Mouse (Mus musculus) heart, embryonic 14.5 days (tissue): ENCODE data around the gene Srsf3. TPM values are rescaled to one million over a fixed set of nuclear protein-coding genes. Genes with fewer than 3 reads are reported as not detected.
"Not testable (repeated sequence)": the region's sequence is repeated elsewhere in the genome, so short reads cannot be mapped to it uniquely, and the experiment has no call there.

Source experiments
- ATAC-seq: fragments of 200-750 bp; cut with Nextera tagmentation; 2 replicates; pipeline ENCODE4 v1.8.0; 2017; ENCODE audit warnings: low read depth, moderate TSS enrichment; ENCODE audit not compliant: insufficient number of reproducible peaks, insufficient read depth, low FRiP score
- H3K27ac ChIP-seq, 2 experiments: fragments of 200-500 bp in 1 of 2; fragments of 300-500 bp in 1 of 2; sonication (generic) in 1 of 2; replicated peaks in 1 of 2; 2 replicates each; pipeline ENCODE4 v1.5.1; 2012 to 2014; ENCODE audit warnings: low read depth in 2 of 2, low read length in 2 of 2, control low read depth in 1 of 2, mild to moderate bottlenecking in 1 of 2, mixed read lengths in 1 of 2; ENCODE audit not compliant: control insufficient read depth in 1 of 2, insufficient read depth in 1 of 2
- H3K27me3 ChIP-seq: fragments of 300-500 bp; sonication (generic); 2 replicates; pipeline ENCODE4 v1.6.1; 2014; ENCODE audit warnings: mild to moderate bottlenecking, low read length, control low read depth; ENCODE audit not compliant: control insufficient read depth, insufficient read depth
- H3K36me3 ChIP-seq: fragments of 300-500 bp; sonication (generic); 2 replicates; pipeline ENCODE4 v1.6.1; 2014; ENCODE audit warnings: mild to moderate bottlenecking, control low read depth, low read length, mixed read lengths; ENCODE audit not compliant: control insufficient read depth, insufficient read depth
- H3K4me1 ChIP-seq, 2 experiments: fragments of 200-500 bp in 1 of 2; fragments of 300-500 bp in 1 of 2; sonication (generic) in 1 of 2; 2 replicates each; pipeline ENCODE4 v1.6.1; 2012 to 2014; ENCODE audit warnings: low read length in 2 of 2, control low read depth in 1 of 2, mixed read lengths in 1 of 2; ENCODE audit not compliant: control insufficient read depth in 2 of 2, insufficient read depth in 2 of 2
- H3K4me2 ChIP-seq: fragments of 300-500 bp; sonication (generic); 2 replicates; pipeline ENCODE4 v1.6.1; 2014; ENCODE audit warnings: mild to moderate bottlenecking, low read length
- H3K4me3 ChIP-seq, 2 experiments: fragments of 200-500 bp in 1 of 2; fragments of 300-500 bp in 1 of 2; sonication (generic) in 1 of 2; 2 replicates each; pipeline ENCODE4 v1.5.1; 2012 to 2014; ENCODE audit warnings: low read length in 2 of 2, mild to moderate bottlenecking in 2 of 2, control low read depth in 1 of 2, low read depth in 1 of 2, moderate library complexity in 1 of 2; ENCODE audit not compliant: control insufficient read depth in 1 of 2, insufficient read depth in 1 of 2
- H3K9ac ChIP-seq: fragments of 300-500 bp; sonication (generic); 2 replicates; pipeline ENCODE4 v1.6.1; 2014; ENCODE audit warnings: mild to moderate bottlenecking, low read length
- H3K9me3 ChIP-seq: fragments of 300-500 bp; sonication (generic); 2 replicates; pipeline ENCODE4 v1.6.1; 2016; ENCODE audit warnings: low read length, control low read depth; ENCODE audit not compliant: control insufficient read depth
- WGBS: fragments of 180-500 bp; shearing (Covaris S2); extraction: QIAGEN DNeasy Blood & Tissue Kit; methylation state at CpG from one replicate; pipeline ENCODE4 v1.1.7; 2014; 5-methylcytosine and 5-hydroxymethylcytosine counted together
- polyA plus RNA-seq: library from polyadenylated mRNA; unstranded; fragments of >200 nt; fragmentation: Nextera tagmentation; extraction: Ambion mirVana; gene quantifications from 2 replicates; pipeline ENCODE4 v1.2.1, GENCODE M21; 2014

Srsf3 gene
- polyA plus RNA-seq, 1 experiment from 2014 or later, result 340 TPM

DNA sequence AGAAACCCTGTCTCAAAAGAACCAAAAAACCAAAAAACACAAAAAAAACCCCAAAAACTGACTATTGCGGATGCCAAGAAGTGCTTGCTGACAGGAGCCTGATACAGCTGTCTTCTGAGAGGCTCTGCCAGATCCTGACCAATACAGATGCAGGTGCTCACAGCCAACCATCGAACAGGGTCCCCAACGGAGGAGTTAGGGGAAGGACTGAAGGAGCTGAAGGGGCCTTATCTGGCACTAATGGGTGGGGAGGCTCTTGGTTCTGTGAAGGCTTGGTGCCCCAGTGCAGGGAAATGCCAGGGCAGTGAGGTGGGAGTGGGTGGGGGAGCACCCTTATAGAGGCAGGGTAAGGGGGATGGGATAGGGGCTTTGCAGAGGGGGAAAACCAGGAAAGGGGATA, 35.0 kb downstream of the Srsf3 start:
- H3K9ac ChIP-seq, H3K27me3 ChIP-seq, H3K36me3 ChIP-seq, H3K4me2 ChIP-seq, H3K27ac ChIP-seq, H3K4me3 ChIP-seq, H3K9me3 ChIP-seq, ATAC-seq: not testable (repeated sequence)
- WGBS, result 75% methylated on average over 3 of the region's 3 CpGs
- peaks cover 20 to 31% of the 10 kb centered on the region in 2 experiments for H3K4me1 ChIP-seq

- no peak overlapping the region for H3K4me3 ChIP-seq
- H3K4me2 ChIP-seq, result no peak overlapping the region
- no peak overlapping the region for H3K9ac ChIP-seq
- no peaks in the 10 kb centered on the region for H3K36me3 ChIP-seq
- H3K27ac ChIP-seq, result no peak overlapping the region
- 54% methylated on average over 5 of the region's 5 CpGs for WGBS
- peaks cover 19 to 31% of the 10 kb centered on the region in 2 experiments for H3K4me1 ChIP-seq
- no peaks in the 10 kb centered on the region for H3K27me3 ChIP-seq
- no peak for ATAC-seq
- H3K9me3 ChIP-seq, result no peaks in the 10 kb centered on the region
Observed at GRCm38 (mm10) chr17:29067847-29068246, 35.4 kb downstream of the Srsf3 start.

- Histone ChIP-seq H3K36me3 (no peaks in the 10 kb centered on the region), H3K4me2 (no peak overlapping the region), H3K4me1 (peaks cover 22 to 30% of the 10 kb centered on the region in 2 experiments), H3K27me3 (no peaks in the 10 kb centered on the region), H3K27ac (peak overlapping the region; percentile 14 to 22; a peak in 1 of 4 replicates), H3K4me3 (no peak overlapping the region), H3K9me3 (no peaks in the 10 kb centered on the region), H3K9ac (no peak overlapping the region)
- ATAC-seq, result peak; percentile 24; the same call in 1 of the 2 replicates
- 47% methylated on average over 10 of the region's 10 CpGs for WGBS
Observed at GRCm38 (mm10) chr17:29069063-29069462, 36.6 kb downstream of the Srsf3 start.

DNA sequence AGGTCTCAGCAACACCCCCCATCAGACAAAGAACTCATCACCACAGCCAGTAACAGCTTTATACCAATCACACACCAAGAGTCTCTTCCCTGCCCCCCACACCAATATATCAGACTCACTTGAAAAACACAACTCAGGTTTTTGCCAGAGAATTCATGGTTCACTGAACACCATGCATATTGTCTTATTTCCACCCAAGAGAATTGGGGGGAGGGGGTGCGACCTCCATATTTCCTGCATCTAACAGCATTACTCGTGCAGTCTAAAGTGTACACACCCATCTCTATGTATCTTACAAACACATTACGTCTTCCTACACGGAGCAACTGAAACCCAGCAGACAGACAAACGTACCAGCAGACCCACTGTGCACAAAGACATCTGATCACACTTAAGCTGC, 39.4 kb downstream of the Srsf3 start:
- Histone ChIP-seq H3K9me3 (no peaks in the 10 kb centered on the region), H3K4me3 (no peak overlapping the region), H3K27ac (no peak overlapping the region), H3K4me1 (peaks cover 22 to 30% of the 10 kb centered on the region in 2 experiments), H3K4me2 (no peak overlapping the region), H3K9ac (no peak overlapping the region), H3K27me3 (no peaks in the 10 kb centered on the region), H3K36me3 (no peaks in the 10 kb centered on the region)
- ATAC-seq, result no peak
- WGBS, result 71% methylated on average over 5 of the region's 5 CpGs

DNA sequence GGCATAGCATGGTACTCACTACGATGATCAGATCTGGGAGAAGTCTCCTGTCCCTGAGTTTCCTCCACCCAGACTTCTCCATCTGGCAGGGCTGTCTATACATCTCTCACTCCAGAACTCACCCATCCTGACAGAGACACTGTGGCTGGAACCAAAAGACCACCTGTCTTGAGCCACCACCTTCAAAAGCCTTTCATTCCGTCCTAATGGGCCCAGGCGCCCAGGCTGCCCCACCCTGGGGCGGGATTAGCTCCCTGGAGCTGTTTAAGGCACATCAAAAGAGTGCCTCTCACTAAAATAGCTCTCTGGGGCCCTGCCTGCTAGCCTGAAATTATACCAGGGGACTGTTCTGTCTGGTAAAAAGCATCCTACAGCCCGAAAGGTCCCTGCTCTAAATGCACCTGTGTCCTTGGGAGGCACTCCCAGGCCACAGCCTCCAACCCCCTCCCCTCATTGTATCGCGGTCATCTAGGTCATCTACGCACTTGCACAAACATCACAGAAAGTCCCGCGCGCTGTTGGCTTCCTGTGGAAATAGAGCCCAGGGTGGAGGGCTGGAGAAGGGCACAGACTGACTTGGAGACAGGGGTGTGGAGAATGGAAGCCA, 40.4 kb downstream of the Srsf3 start:
- H3K4me1 ChIP-seq, result peaks cover 22 to 34% of the 10 kb centered on the region in 2 experiments
- H3K9ac ChIP-seq, result peak overlapping the region; percentile 51; the same call in 1 of the 2 replicates

GRCm38 (mm10) chr17:29073313-29073712, 40.9 kb downstream of the Srsf3 start:
- H3K27me3 ChIP-seq, result no peaks in the 10 kb centered on the region
- H3K4me1 ChIP-seq, result peaks cover 26 to 37% of the 10 kb centered on the region in 2 experiments
- 36% methylated on average over 5 of the region's 5 CpGs for WGBS
- no peaks in the 10 kb centered on the region for H3K9me3 ChIP-seq
- H3K4me2 ChIP-seq, result peak overlapping the region; percentile 33
- no peaks in the 10 kb centered on the region for H3K36me3 ChIP-seq
- ATAC-seq, result no peak
- peak overlapping the region; percentile 51; the same call in 1 of the 2 replicates for H3K9ac ChIP-seq
- H3K27ac ChIP-seq, result peak overlapping the region; percentile 56 to 72
- no peak overlapping the region for H3K4me3 ChIP-seq

More for the DNA sequence above, 40.4 kb downstream of the Srsf3 start:
- WGBS, result 10% methylated on average over 11 of the region's 11 CpGs
- ATAC-seq, result no peak; the same call in 1 of the 2 replicates
- Histone ChIP-seq H3K36me3 (no peaks in the 10 kb centered on the region), H3K4me2 (peak overlapping the region; percentile 33), H3K9me3 (no peaks in the 10 kb centered on the region), H3K27ac (peak overlapping the region; percentile 56 to 72), H3K27me3 (no peaks in the 10 kb centered on the region), H3K4me3 (no peak overlapping the region)

DNA sequence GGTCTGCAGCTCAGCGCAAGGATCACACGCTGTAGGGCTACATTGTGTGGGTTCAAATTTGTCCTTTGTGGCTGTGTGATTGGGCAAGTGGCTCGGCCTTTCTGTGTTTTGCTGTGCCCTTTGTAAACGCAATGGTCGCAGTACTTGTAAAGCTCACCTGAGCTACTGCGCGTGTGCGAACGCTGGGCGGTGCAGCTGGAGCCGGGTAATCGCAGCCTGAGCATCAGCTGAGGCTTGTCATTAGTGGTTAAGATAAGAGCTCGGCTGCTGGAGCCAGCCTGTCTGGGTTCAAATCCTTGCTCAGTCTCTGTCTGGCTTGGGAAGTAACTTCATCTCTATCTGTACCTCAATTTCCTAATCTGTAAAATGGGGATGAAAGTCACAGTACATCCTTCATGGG, 41.7 kb downstream of the Srsf3 start:
- H3K4me3 ChIP-seq, result no peak overlapping the region
- H3K27ac ChIP-seq, result no peak overlapping the region
- H3K4me1 ChIP-seq, result peaks cover 26 to 37% of the 10 kb centered on the region in 2 experiments
- H3K9ac ChIP-seq, result no peak overlapping the region
- no peak overlapping the region for H3K4me2 ChIP-seq
- WGBS, result 61% methylated on average over 13 of the region's 13 CpGs
- ATAC-seq, result no peak
- H3K27me3 ChIP-seq, result no peaks in the 10 kb centered on the region
- no peaks in the 10 kb centered on the region for H3K9me3 ChIP-seq
- no peaks in the 10 kb centered on the region for H3K36me3 ChIP-seq

DNA sequence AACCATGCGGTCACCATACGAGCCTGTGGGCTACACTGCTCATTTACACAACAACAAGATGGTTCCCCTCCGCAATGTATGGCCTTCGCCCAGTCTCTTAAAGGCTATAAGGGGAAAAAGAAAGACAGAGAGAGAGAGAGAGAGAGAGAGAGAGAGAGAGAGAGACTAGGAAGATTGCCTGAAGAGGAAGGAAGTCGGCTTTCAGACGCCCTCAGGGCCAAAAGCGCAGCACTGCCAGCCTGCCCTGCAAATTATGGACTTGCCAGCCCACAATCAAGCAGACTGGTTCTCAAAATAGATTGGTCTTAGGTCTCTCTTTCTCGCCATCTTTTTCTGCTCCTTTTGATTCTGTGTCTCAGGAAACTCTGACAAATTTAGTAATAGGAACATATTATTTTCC, 43.8 kb downstream of the Srsf3 start:
- no peaks in the 10 kb centered on the region for H3K36me3 ChIP-seq
- H3K4me2 ChIP-seq, result no peak overlapping the region
- no peak overlapping the region for H3K9ac ChIP-seq
- no peak overlapping the region for H3K27ac ChIP-seq
- peaks cover 30 to 43% of the 10 kb centered on the region in 2 experiments for H3K4me1 ChIP-seq
- 80% methylated on average over 8 of the region's 8 CpGs for WGBS
- no peak overlapping the region for H3K4me3 ChIP-seq
- H3K27me3 ChIP-seq, result peaks cover 5% of the 10 kb centered on the region; the same call in 1 of the 2 replicates
- no peak for ATAC-seq
- no peaks in the 10 kb centered on the region for H3K9me3 ChIP-seq
